Mouse (Mus musculus): ENCODE data around the gene Wnk4. TPM values are rescaled to one million over a fixed set of nuclear protein-coding genes. Genes with fewer than 3 reads are reported as not detected.

Gene Wnk4
- total RNA-seq (2012; rRNA removed) = 0.49 and 1.1 TPM in 2 replicates

DNA sequence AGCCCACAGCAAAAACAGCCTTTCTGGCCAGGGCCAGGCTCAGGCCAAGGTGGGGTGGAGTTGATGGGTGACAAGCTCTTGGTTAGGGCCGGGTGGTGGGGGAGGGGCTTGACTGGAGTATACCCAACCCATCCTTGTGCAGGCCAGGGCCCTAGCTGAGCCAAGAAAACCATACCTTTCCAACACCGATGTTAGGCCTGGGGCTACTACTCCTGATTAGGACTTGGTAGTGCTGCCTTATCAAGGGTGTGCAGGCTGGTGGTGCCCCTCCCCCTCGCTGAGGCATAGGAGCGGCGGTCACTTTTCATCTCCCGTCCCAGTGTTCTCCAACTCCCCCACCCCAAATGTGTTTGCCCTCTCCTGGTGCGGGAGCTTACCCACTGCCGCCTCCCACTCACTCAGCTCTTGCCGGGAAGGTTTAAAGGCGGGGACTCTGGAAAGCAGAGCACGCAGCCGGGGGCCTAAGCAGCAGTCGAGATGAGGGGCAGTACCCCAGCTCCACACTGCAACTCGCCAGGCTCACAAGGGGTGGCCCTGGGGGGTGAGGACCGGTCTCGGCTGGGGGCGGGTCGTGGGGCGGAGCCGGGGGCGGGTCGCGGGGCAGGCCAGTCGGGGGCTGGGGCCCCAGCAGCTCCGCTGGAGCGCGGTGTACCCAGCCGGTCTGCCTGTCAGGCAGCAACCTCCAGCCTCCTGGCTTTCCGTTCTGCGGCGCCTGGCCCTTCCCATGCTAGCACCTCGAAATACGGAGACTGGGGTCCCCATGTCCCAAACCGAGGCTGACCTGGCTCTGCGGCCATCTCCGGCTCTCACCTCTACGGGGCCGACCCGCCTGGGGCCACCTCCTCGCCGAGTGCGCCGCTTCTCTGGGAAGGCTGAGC, at the start of gene Wnk4:
Wnk4 (plus strand) TSS at position 620 of the 878 bp plus-strand sequence.
- Histone ChIP-seq H3K36me3 (ENCODE audit: control insufficient read depth, insufficient read depth, low read length, poor library complexity, severe bottlenecking) (peaks cover 4% of the 10 kb centered on the region), H3K9ac (ENCODE audit: insufficient read depth, low read depth, low read length, poor library complexity, severe bottlenecking) (peak within 1 kb of the TSS; percentile 45; the same call in 1 of the 2 replicates), H3K4me1 (ENCODE audit: control insufficient read depth in 2 of 2, insufficient read depth in 2 of 2, low read length in 2 of 2, poor library complexity in 1 of 2) (peaks cover 0 to 28% of the 10 kb centered on the region in 2 experiments; a peak in 2 of 4 replicates), H3K4me3 (ENCODE audit: insufficient read depth in 1 of 2, low read depth in 1 of 2, low read length in 2 of 2, poor library complexity in 1 of 2, severe bottlenecking in 1 of 2) (peak within 1 kb of the TSS; percentile 61 to 64), H3K9me3 (ENCODE audit: control insufficient read depth, insufficient read depth, low read depth, low read length) (no peaks in the 10 kb centered on the region), H3K27ac (ENCODE audit: insufficient read depth, low read depth, low read length, poor library complexity, severe bottlenecking) (no peak within 1 kb of the TSS)
- peak; percentile 65 for DNase-seq (ENCODE audit: low read depth, low spot score)
- in situ Hi-C loops (cut with MboI; ENCODE audit: low sequenced_read_pairs in 2 of 2, unreplicated experiment in 2 of 2) = no loop called here
- TF ChIP-seq ZNF384 (IDR thresholded peaks at IDR 0.05; ENCODE audit: low read depth, low read length) (no peak), CHD2 (IDR thresholded peaks at IDR 0.05; ENCODE audit: low read depth, low read length) (no peak), HCFC1 (IDR thresholded peaks at IDR 0.05; ENCODE audit: borderline replicate concordance, insufficient read depth, low read length) (no peak), MAFK (IDR thresholded peaks at IDR 0.05; ENCODE audit: insufficient read depth, low read depth, low read length) (no peak), ZC3H11A (IDR thresholded peaks at IDR 0.05; ENCODE audit: borderline replicate concordance, low read depth, low read length) (no peak)

GRCm38 (mm10) chr11:101211970-101212369, 48.4 kb upstream of the Wnk4 start:
- Histone ChIP-seq H3K9ac (ENCODE audit: insufficient read depth, low read depth, low read length, poor library complexity, severe bottlenecking) (no peak overlapping the region), H3K36me3 (ENCODE audit: control insufficient read depth, insufficient read depth, low read length, poor library complexity, severe bottlenecking) (peaks cover 18% of the 10 kb centered on the region; the same call in 1 of the 2 replicates), H3K4me1 (ENCODE audit: control insufficient read depth in 2 of 2, insufficient read depth in 2 of 2, low read length in 2 of 2, poor library complexity in 1 of 2) (no peaks in the 10 kb centered on the region), H3K4me3 (ENCODE audit: insufficient read depth in 1 of 2, low read depth in 1 of 2, low read length in 2 of 2, poor library complexity in 1 of 2, severe bottlenecking in 1 of 2) (no peak overlapping the region), H3K27ac (ENCODE audit: insufficient read depth, low read depth, low read length, poor library complexity, severe bottlenecking) (no peak overlapping the region), H3K9me3 (ENCODE audit: control insufficient read depth, insufficient read depth, low read depth, low read length) (no peaks in the 10 kb centered on the region)
- peak; percentile 70 for DNase-seq (ENCODE audit: low read depth, low spot score)
- in situ Hi-C loops (cut with MboI; ENCODE audit: low sequenced_read_pairs in 2 of 2, unreplicated experiment in 2 of 2) = no loop called here
- TF ChIP-seq ZC3H11A (IDR thresholded peaks at IDR 0.05; ENCODE audit: borderline replicate concordance, low read depth, low read length) (no peak; the same call in 1 of the 2 replicates), MAFK (IDR thresholded peaks at IDR 0.05; ENCODE audit: insufficient read depth, low read depth, low read length) (no peak), ZNF384 (IDR thresholded peaks at IDR 0.05; ENCODE audit: low read depth, low read length) (no peak), CHD2 (IDR thresholded peaks at IDR 0.05; ENCODE audit: low read depth, low read length) (no peak), HCFC1 (IDR thresholded peaks at IDR 0.05; ENCODE audit: borderline replicate concordance, insufficient read depth, low read length) (no peak)

DNA sequence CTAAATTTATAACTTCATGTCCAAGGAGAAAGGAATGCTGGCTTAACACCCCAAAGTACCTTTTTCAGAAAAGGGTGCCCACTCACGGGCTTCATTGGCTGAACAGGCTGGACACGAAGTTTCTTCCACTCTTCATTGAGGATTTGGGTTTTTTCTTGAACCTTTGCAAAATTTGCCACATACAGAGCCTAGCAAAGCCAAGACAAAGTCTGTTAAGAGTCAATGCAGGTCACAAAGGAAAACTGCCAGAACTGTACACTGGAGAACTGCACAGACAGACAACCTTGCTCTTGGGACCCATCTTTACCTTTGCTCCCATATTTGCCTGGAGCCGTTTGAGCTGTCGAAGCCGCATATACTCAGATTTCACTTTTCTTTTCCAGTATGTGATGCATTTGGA, 43.4 kb upstream of the Wnk4 start:
- in situ Hi-C loops (cut with MboI; ENCODE audit: low sequenced_read_pairs in 2 of 2, unreplicated experiment in 2 of 2) = no loop called here
- no peak for DNase-seq (ENCODE audit: low read depth, low spot score)

GRCm38 (mm10) chr11:101218436-101219055, 41.8 kb upstream of the Wnk4 start:
- in situ Hi-C loops (cut with MboI; ENCODE audit: low sequenced_read_pairs in 2 of 2, unreplicated experiment in 2 of 2) = no loop called here
- no peak overlapping the region for H3K4me3 ChIP-seq (ENCODE audit: insufficient read depth in 1 of 2, low read depth in 1 of 2, low read length in 2 of 2, poor library complexity in 1 of 2, severe bottlenecking in 1 of 2)
- H3K27ac ChIP-seq (ENCODE audit: insufficient read depth, low read depth, low read length, poor library complexity, severe bottlenecking) = no peak overlapping the region
- peaks cover 6% of the 10 kb centered on the region for H3K36me3 ChIP-seq (ENCODE audit: control insufficient read depth, insufficient read depth, low read length, poor library complexity, severe bottlenecking)
- H3K9ac ChIP-seq (ENCODE audit: insufficient read depth, low read depth, low read length, poor library complexity, severe bottlenecking) = no peak overlapping the region
- H3K4me1 ChIP-seq (ENCODE audit: control insufficient read depth in 2 of 2, insufficient read depth in 2 of 2, low read length in 2 of 2, poor library complexity in 1 of 2) = no peaks in the 10 kb centered on the region
- no peak for TF ChIP-seq HCFC1 (IDR thresholded peaks at IDR 0.05; ENCODE audit: borderline replicate concordance, insufficient read depth, low read length)
- no peak for TF ChIP-seq MAFK (IDR thresholded peaks at IDR 0.05; ENCODE audit: insufficient read depth, low read depth, low read length)
- TF ChIP-seq CHD2 (IDR thresholded peaks at IDR 0.05; ENCODE audit: low read depth, low read length) = no peak
- no peaks in the 10 kb centered on the region for H3K9me3 ChIP-seq (ENCODE audit: control insufficient read depth, insufficient read depth, low read depth, low read length)
- no peak for DNase-seq (ENCODE audit: low read depth, low spot score)

More for the DNA sequence above, 43.4 kb upstream of the Wnk4 start:
- Histone ChIP-seq H3K9ac (ENCODE audit: insufficient read depth, low read depth, low read length, poor library complexity, severe bottlenecking) (no peak overlapping the region), H3K9me3 (ENCODE audit: control insufficient read depth, insufficient read depth, low read depth, low read length) (no peaks in the 10 kb centered on the region), H3K36me3 (ENCODE audit: control insufficient read depth, insufficient read depth, low read length, poor library complexity, severe bottlenecking) (peaks cover 6% of the 10 kb centered on the region), H3K4me3 (ENCODE audit: insufficient read depth in 1 of 2, low read depth in 1 of 2, low read length in 2 of 2, poor library complexity in 1 of 2, severe bottlenecking in 1 of 2) (no peak overlapping the region), H3K4me1 (ENCODE audit: control insufficient read depth in 2 of 2, insufficient read depth in 2 of 2, low read length in 2 of 2, poor library complexity in 1 of 2) (no peaks in the 10 kb centered on the region), H3K27ac (ENCODE audit: insufficient read depth, low read depth, low read length, poor library complexity, severe bottlenecking) (no peak overlapping the region)
- TF ChIP-seq ZNF384 (IDR thresholded peaks at IDR 0.05; ENCODE audit: low read depth, low read length) (no peak), ZC3H11A (IDR thresholded peaks at IDR 0.05; ENCODE audit: borderline replicate concordance, low read depth, low read length) (no peak), HCFC1 (IDR thresholded peaks at IDR 0.05; ENCODE audit: borderline replicate concordance, insufficient read depth, low read length) (no peak), MAFK (IDR thresholded peaks at IDR 0.05; ENCODE audit: insufficient read depth, low read depth, low read length) (no peak), CHD2 (IDR thresholded peaks at IDR 0.05; ENCODE audit: low read depth, low read length) (no peak)

Measured in ES-E14 (cell line).